8 mouse cellular contexts compared by ENCODE assay signal in genomic region chr2:146223176-146223905, GRCm38 (mm10). TPM values are rescaled to one million over a fixed set of nuclear protein-coding genes. Genes with fewer than 3 reads are reported as not detected.
DNase-seq lines count a peak whose midpoint lies in the region; ATAC-seq lines count a peak whose summit lies in the region.

No protein-coding gene starts in this region.

- no peaks in the 10 kb centered on the region for H3K36me3 ChIP-seq in kidney, embryonic 14.5 days (ENCODE audit: control insufficient read depth, insufficient read depth, low read length)
- H3K36me3 ChIP-seq in embryonic facial prominence, embryonic 10.5 days (replicated peaks) = no peaks in the 10 kb centered on the region
- no peaks in the 10 kb centered on the region for H3K36me3 ChIP-seq in midbrain, embryonic 13.5 days

- H3K9ac ChIP-seq in kidney, embryonic 14.5 days (ENCODE audit: low read depth, low read length) = no peak overlapping the region
- H3K9ac ChIP-seq in midbrain, embryonic 13.5 days (replicated peaks) = peak overlapping the region; percentile 96

- DNase-seq in kidney, adult 8-10 months = no peak
- peak; percentile 46 for DNase-seq in Muller cell, postnatal 12 days (ENCODE audit: inconsistent ontology term)
- peak; percentile 65 for DNase-seq in embryonic facial prominence, embryonic 10.5 days (ENCODE audit: low spot score)
- peak; percentile 58 for DNase-seq in induced T-regulatory cell, adult 2 months (ENCODE audit: low read depth)
- DNase-seq in yolk sac, embryonic 10.5 days (ENCODE audit: low spot score) = no peak

- H3K27ac ChIP-seq in kidney, embryonic 14.5 days (ENCODE audit: low read depth, low read length) = no peak overlapping the region
- H3K27ac ChIP-seq in embryonic facial prominence, embryonic 10.5 days (replicated peaks) = peak overlapping the region; percentile 80
- peak overlapping the region; percentile 97 for H3K27ac ChIP-seq in midbrain, embryonic 13.5 days

- no peak for ATAC-seq in kidney, embryonic 14.5 days (ENCODE audit: low FRiP score, low TSS enrichment)
- ATAC-seq in midbrain, embryonic 13.5 days = no peak
- ATAC-seq in megakaryocyte-erythroid progenitor cell, adult 5-6 weeks (replicated peaks; ENCODE audit: low FRiP score, low TSS enrichment, poor library complexity, severe bottlenecking) = no peak

- H3K4me1 ChIP-seq in kidney, embryonic 14.5 days (ENCODE audit: control insufficient read depth, insufficient read depth, low read length) = peaks cover 20% of the 10 kb centered on the region
- peaks cover 45% of the 10 kb centered on the region for H3K4me1 ChIP-seq in embryonic facial prominence, embryonic 10.5 days
- peaks cover 69% of the 10 kb centered on the region for H3K4me1 ChIP-seq in midbrain, embryonic 13.5 days (replicated peaks)

- peaks cover 95% of the 10 kb centered on the region for H3K27me3 ChIP-seq in kidney, embryonic 14.5 days (ENCODE audit: control insufficient read depth, insufficient read depth, low read length)
- H3K27me3 ChIP-seq in embryonic facial prominence, embryonic 10.5 days (replicated peaks; ENCODE audit: low read depth, poor library complexity, severe bottlenecking) = peaks cover 99% of the 10 kb centered on the region
- peaks cover 49% of the 10 kb centered on the region for H3K27me3 ChIP-seq in midbrain, embryonic 13.5 days

- peak overlapping the region; percentile 96 for H3K4me2 ChIP-seq in kidney, embryonic 14.5 days (replicated peaks; ENCODE audit: low read depth, low read length)
- H3K4me2 ChIP-seq in midbrain, embryonic 13.5 days (replicated peaks) = peak overlapping the region; percentile 92

- H3K4me3 ChIP-seq in kidney, embryonic 14.5 days (ENCODE audit: low read length) = peak overlapping the region; percentile 49
- H3K4me3 ChIP-seq in embryonic facial prominence, embryonic 10.5 days = peak overlapping the region; percentile 65
- peak overlapping the region; percentile 81 for H3K4me3 ChIP-seq in midbrain, embryonic 13.5 days (replicated peaks)

- under 1% methylated on average over 48 of the region's 75 CpGs for WGBS in kidney, embryonic 14.5 days
- WGBS in embryonic facial prominence, embryonic 10.5 days = under 1% methylated on average over 75 of the region's 75 CpGs
- under 1% methylated on average over 75 of the region's 75 CpGs for WGBS in midbrain, embryonic 13.5 days

- H3K9me3 ChIP-seq in kidney, embryonic 14.5 days (ENCODE audit: control insufficient read depth, low read length) = no peaks in the 10 kb centered on the region
- no peaks in the 10 kb centered on the region for H3K9me3 ChIP-seq in embryonic facial prominence, embryonic 10.5 days
- no peaks in the 10 kb centered on the region for H3K9me3 ChIP-seq in midbrain, embryonic 13.5 days

RNA-seq across cellular contexts. Expression of gene Insm1, which starts 1.6 kb away (rescaled TPM):
- polyA plus RNA-seq in kidney, embryonic 14.5 days (2014; fragmentation: Nextera tagmentation; extraction: Ambion mirVana) = not detected in 2 replicates
- polyA plus RNA-seq in embryonic facial prominence, embryonic 10.5 days (2016; fragmentation: Nextera tagmentation; extraction: Ambion mirVana) = 1.5 and 1.9 TPM in 2 replicates
- 7.1 and 8.9 TPM in 2 replicates for polyA plus RNA-seq in midbrain, embryonic 13.5 days (2015; fragmentation: Nextera tagmentation; extraction: Ambion mirVana)
- not detected in 2 replicates for total RNA-seq in megakaryocyte-erythroid progenitor cell, adult 5-6 weeks (2014; fragmentation: Nextera tagmentation)
- total RNA-seq in megakaryocyte-erythroid progenitor cell, adult 5-6 weeks (2017) = not detected in 2 replicates

Comparison
In these comparisons a context has a peak if more than half of its experiments do, and no peak if none do; other contexts are left out.
1. DNase-seq: peak in Muller cell, postnatal 12 days (single experiment), embryonic facial prominence, embryonic 10.5 days (single experiment) and induced T-regulatory cell, adult 2 months (single experiment); none in kidney, adult 8-10 months (0 of 2) and yolk sac, embryonic 10.5 days (single experiment).
2. Peak in every context shown above with its lines, with median percentiles within 50 percentile points of each other: H3K4me3 ChIP-seq.